Mouse (Mus musculus) left cerebral cortex, adult 2 months (tissue): Measurements from ENCODE around the gene Psmb3. TPM values are rescaled to one million over a fixed set of nuclear protein-coding genes. Genes with fewer than 3 reads are reported as not detected.
"Not testable (repeated sequence)": the region's sequence is repeated elsewhere in the genome, so short reads cannot be mapped to it uniquely, and the experiment has no call there.

Experiments
- DNase-seq, 2 experiments: peaks; one replicate each; pipeline ENCODE4 v3.0.0; 2021 to 2022; ENCODE audit warnings: low spot score in 2 of 2, mixed read lengths in 1 of 2; ENCODE audit errors: extremely low spot score in 1 of 2
- H3K27ac ChIP-seq: fragments of 200-600 bp; 2 replicates; pipeline ENCODE4 v1.8.1; 2022
- H3K4me3 ChIP-seq: fragments of 200-600 bp; 2 replicates; pipeline ENCODE4 v1.8.1; 2022
- CTCF ChIP-seq: fragments of 200-600 bp; IDR thresholded peaks from 2 replicates; pipeline ENCODE4 v1.8.1; 2022; ENCODE audit warnings: antibody characterized with exemption, mild to moderate bottlenecking, moderate library complexity
- intact Hi-C: fragments of 180-260 bp; cut with DNase I; formaldehyde crosslinking; loops from one replicate; pipeline ENCODE4 v1.15.1; 2025
- total RNA-seq, 2 experiments: library from RNA; stranded (reverse); gene quantifications; 2 replicates each; pipeline ENCODE4 v1.2.3; 2021

Psmb3 gene
- total RNA-seq, 2 experiments from 2014 or later, result 113 to 123 TPM

DNA sequence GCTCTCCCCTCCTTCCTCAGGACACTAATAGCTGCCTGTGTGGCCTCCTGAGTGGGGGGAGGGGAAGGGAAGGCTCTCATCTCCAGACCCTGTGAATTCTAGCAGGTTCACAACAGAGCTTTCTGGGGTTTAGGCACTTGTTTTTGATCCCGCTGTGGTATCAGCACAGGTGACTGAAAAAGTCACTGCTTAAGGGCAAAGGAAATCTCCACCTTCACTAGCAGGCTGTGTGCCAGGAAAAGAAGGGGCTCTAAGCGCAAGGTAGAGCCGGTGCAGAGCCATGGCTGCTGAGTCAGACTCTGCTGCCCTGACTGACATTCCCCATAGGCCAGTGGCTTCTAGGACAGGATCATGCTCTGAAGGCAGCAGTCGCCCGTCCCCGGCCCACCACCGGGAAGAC lies 25.5 kb downstream of the Psmb3 start:
- Histone ChIP-seq H3K4me3 (no peak overlapping the region), H3K27ac (no peak overlapping the region)
- DNase-seq, result no peak
- TF ChIP-seq CTCF, result no peak
- intact Hi-C loops, result no loop called here

GRCm38 (mm10) chr11:97733689-97734088 lies 30.5 kb downstream of the Psmb3 start:
- DNase-seq, result no peak
- intact Hi-C loops, result no loop called here
- Histone ChIP-seq H3K4me3 (no peak overlapping the region), H3K27ac (no peak overlapping the region)
- TF ChIP-seq CTCF, result no peak

GRCm38 (mm10) chr11:97734810-97735209 lies 31.6 kb downstream of the Psmb3 start:
- intact Hi-C loops, result not testable (repeated sequence)

GRCm38 (mm10) chr11:97736645-97737044 lies 33.4 kb downstream of the Psmb3 start:
- no peak for DNase-seq
- Histone ChIP-seq H3K4me3 (no peak overlapping the region), H3K27ac (no peak overlapping the region)
- intact Hi-C loops, result no loop called here
- no peak for TF ChIP-seq CTCF

More at GRCm38 (mm10) chr11:97734810-97735209, 31.6 kb downstream of the Psmb3 start:
- not testable (repeated sequence) for H3K27ac ChIP-seq, DNase-seq, H3K4me3 ChIP-seq

DNA sequence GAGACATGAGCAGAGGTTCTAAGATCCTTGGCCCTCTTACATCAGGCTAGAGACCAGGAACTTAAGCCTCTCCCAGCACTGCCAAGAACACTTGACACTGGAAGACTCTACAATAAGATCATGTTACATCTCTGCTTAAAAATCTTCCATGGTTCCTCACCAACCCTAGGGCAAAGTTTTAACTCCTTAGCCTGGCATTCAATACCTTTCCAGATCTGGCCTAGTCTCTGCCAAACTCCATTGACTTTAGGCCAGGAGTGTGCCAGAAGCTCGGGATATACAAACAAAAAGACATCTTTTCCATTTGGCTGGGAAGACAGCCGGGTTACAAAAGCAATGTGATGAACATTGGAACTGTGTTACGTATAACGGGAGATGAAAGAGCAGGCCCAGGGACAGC lies 34.4 kb downstream of the Psmb3 start:
- intact Hi-C loops, result no loop called here
- no peak for TF ChIP-seq CTCF
- H3K27ac ChIP-seq, result no peak overlapping the region
- no peak overlapping the region for H3K4me3 ChIP-seq
- DNase-seq, result no peak

DNA sequence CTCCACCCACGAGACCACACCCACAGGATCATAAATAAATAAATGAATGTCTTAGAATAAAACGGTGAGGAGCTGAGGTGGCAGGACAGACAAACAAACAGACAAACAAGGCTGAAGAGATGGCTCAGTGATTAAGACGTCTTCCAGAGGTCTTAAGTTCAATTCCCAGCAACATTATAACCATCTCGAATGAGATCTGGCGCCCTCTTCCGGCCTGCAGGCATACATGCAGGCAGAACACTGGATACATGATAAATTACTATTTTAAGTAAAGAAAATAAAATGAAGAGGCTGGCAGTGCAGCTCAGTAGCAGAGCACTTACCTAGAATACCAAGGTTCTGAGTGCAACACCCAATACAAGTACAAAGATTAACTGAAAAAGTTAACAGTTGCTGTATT lies 35.5 kb downstream of the Psmb3 start:
- intact Hi-C loops, result no loop called here
- DNase-seq, result no peak
- TF ChIP-seq CTCF, result peak; percentile 38
- Histone ChIP-seq H3K4me3 (no peak overlapping the region), H3K27ac (no peak overlapping the region)

- no peak; the same call in 1 of the 2 replicates for TF ChIP-seq CTCF
- Histone ChIP-seq H3K27ac (no peak overlapping the region), H3K4me3 (no peak overlapping the region)
- intact Hi-C loops, result no loop called here
- no peak for DNase-seq
Measured at GRCm38 (mm10) chr11:97739155-97739554, 36.0 kb downstream of the Psmb3 start.

DNA sequence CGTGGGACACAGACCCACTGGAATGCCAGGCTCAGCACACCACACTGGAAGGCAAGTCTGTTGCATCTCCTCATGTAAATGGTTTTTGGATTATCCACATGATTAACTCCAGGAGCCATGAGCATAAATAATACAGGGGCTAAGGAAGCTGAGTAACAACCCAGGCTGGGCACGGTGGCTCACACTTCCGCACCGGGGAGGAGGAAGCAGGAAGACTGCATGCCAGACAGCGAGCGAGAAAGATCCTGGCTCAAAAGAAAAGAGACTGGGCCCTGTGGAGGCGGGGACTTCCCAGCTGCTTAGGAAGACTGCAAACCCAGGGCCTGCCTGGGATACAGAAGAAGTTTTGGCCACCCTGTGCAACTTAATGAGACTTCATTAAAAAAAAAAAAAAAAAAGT lies 37.0 kb downstream of the Psmb3 start:
- DNase-seq, result no peak
- TF ChIP-seq CTCF, result no peak
- H3K27ac ChIP-seq, result no peak overlapping the region
- no peak overlapping the region for H3K4me3 ChIP-seq
- intact Hi-C loops, result loop anchor here (5.0 kb wide), 1 partner anchor 108 kb away; no protein-coding TSS in a partner anchor

DNA sequence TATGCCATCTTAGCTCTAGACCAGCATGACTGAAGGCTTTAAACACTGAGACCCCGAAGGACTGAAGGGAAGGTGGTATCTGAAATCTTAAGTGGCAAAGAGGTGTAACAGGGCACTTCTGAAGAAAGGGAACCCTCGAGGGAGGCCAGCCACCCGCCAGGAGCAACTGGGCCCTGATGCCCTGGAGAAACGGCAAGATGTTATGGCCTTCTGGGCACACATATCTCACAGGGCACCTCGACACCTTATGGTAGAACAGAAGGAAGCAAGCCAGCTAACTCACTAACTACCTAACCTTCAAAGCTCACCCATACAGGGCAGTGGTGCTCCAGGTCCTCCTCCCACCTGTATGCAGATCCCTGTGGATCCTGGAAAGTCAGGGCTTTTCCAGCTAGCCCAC lies 39.0 kb downstream of the Psmb3 start:
- H3K27ac ChIP-seq, result no peak overlapping the region
- TF ChIP-seq CTCF, result no peak
- intact Hi-C loops, result loop anchor here (5.0 kb wide), 1 partner anchor 110 kb away; no protein-coding TSS in a partner anchor
- H3K4me3 ChIP-seq, result peak overlapping the region; percentile 97; the same call in 1 of the 2 replicates
- no peak for DNase-seq

DNA sequence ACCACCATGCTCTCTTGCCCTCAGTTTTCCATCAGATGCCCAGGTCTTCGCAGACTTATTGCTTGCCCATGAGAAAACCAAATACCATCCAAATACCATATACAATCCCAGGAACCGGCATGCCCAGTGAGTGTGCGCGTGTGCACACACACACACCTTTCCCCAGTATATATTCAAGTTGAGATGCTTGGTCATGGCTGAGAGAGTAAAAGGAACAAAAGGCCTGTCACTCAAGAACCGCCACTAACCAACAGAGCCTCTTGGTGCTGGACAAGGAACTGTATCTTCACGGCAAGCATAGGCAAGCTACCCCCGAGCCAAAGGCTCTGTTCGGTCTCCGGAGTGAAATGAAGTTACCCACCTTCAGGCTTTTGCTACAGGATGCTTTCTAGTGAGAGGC lies 39.4 kb downstream of the Psmb3 start:
- intact Hi-C loops, result loop anchor here (5.0 kb wide), 1 partner anchor 110 kb away; no protein-coding TSS in a partner anchor
- H3K27ac ChIP-seq, result no peak overlapping the region
- no peak for DNase-seq
- no peak for TF ChIP-seq CTCF
- H3K4me3 ChIP-seq, result peak overlapping the region; percentile 97

DNA sequence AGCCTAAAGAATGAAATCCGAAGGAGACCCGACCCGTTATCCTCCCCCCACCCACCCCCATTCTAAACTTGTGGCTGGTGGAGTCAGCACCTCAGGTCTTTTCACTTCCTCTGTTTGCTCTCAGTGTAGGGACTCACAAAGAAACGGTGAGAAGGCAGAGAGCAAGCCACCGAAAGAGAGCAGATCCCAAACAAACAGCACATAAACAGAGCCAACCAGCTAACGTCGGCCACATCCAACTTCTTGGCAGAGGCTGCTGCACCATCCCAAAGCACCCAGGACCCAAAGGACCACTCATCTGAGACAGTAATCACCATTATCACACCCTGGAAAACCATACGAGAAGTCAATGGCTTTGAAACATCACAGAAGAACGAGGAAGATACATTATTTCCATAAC lies 40.2 kb downstream of the Psmb3 start:
- intact Hi-C loops, result loop anchor here (5.0 kb wide), 1 partner anchor 111 kb away; no protein-coding TSS in a partner anchor
- Histone ChIP-seq H3K27ac (peak overlapping the region; percentile 87), H3K4me3 (peak overlapping the region; percentile 97)
- TF ChIP-seq CTCF, result no peak
- no peak for DNase-seq

DNA sequence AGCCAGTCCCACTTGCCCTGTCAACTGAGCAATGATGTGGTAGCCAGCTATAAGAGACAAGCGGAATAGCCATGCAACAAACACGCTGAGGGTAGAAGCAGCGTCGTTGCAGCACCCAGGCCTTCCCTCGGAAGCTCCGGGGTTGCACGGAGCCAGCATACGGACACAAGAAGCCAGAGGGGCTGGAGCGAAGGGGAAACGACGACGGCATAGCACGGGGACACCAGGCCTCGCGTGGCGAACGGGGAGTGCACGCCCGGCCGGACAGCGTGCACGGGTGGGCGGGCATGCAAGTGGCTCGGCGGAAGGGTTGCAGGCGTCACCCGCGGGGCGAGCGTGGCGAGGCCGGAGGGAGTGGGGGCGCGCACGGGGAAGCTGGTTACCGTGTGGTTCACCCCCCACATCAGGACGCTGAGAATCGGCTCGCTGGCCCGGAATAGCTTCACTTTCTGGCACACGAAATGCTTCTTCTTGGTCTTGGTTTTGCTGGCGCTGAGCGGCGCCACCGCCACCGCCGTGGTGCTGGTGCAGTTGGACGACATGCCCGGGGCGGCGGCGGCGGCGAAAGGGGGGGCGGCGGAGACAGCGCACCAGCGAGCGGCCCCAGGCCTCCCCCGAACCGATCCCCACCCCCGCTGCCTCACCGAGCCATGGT lies 41.0 kb downstream of the Psmb3 start, which contains the start of gene Pip4k2b:
Gene Pip4k2b, minus strand, starts transcription at position 642 of the 655 bp plus-strand sequence.
- intact Hi-C loops, result loop anchor here (2.0 to 5.0 kb wide), 3 partner anchors 29 to 112 kb away; partner anchors contain the start of gene Psmb3
- no peak for DNase-seq
- Histone ChIP-seq H3K27ac (peak within 1 kb of the TSS; percentile 99), H3K4me3 (peak within 1 kb of the TSS; percentile 97)
- TF ChIP-seq CTCF, result no peak
